ENCODE assay signal across 9 mouse cellular contexts in the genomic region with DNA sequence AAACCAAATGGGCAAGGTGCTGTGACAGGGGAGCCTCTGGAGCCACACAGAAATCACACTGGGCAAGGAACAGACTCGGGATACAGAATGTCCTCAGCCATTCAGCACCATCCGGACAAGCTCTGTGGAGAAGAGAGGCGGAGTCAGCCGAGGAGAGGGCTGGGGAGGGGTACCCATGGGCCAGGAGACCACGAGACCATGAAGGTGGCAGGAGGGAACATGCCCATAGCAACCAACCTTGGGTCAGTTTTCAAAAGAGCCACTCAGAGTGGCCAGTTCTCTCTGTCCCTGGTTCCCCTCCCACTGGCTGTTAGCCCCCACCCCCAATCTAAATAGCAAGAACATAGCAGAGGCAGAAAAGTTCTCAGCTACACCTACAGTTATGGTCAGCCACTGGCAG. TPM values are rescaled to one million over a fixed set of nuclear protein-coding genes. Genes with fewer than 3 reads are reported as not detected.
DNase-seq lines count a peak whose midpoint lies in the region; ATAC-seq lines count a peak whose summit lies in the region.
"Had no signal": no experiment of that assay in that cellular context is flagged by ENCODE, and none has a peak within 500 bp of the region (broad histone marks: within the 10 kb centered on the region; RNA-seq: fewer than 3 reads in every experiment).

No protein-coding gene starts in this region.

- peak overlapping the region; percentile 64 for H3K4me2 ChIP-seq in kidney, embryonic 16.5 days (replicated peaks; ENCODE audit: low read depth, low read length)
- peak overlapping the region; percentile 78 for H3K4me2 ChIP-seq in heart, embryonic 16.5 days (ENCODE audit: low read depth, low read length)
- peak overlapping the region; percentile 85 for H3K4me2 ChIP-seq in midbrain, embryonic 15.5 days

- 43% methylated on average over 5 of the region's 5 CpGs for WGBS in kidney, embryonic 16.5 days
- 27% methylated on average over 5 of the region's 5 CpGs for WGBS in heart, embryonic 16.5 days
- 49% methylated on average over 5 of the region's 5 CpGs for WGBS in midbrain, embryonic 15.5 days

- DNase-seq in cerebellum, adult 9-10 months = peak; percentile 34
- no peak for DNase-seq in cerebellum, adult 11 months
- DNase-seq in kidney, adult 8-10 months = no peak
- no peak for DNase-seq in urinary bladder, adult 2 months (ENCODE audit: low spot score)
- DNase-seq in adrenal gland, postnatal 36 days = no peak
- DNase-seq: thymus, postnatal 25 days had no signal

- H3K36me3 ChIP-seq in kidney, embryonic 16.5 days (ENCODE audit: insufficient read depth, low read length) = peaks cover 47% of the 10 kb centered on the region
- peaks cover 53% of the 10 kb centered on the region for H3K36me3 ChIP-seq in heart, embryonic 16.5 days (ENCODE audit: control insufficient read depth, insufficient read depth)
- H3K36me3 ChIP-seq in midbrain, embryonic 15.5 days (replicated peaks) = peaks cover 49% of the 10 kb centered on the region

- ATAC-seq in kidney, embryonic 16.5 days (ENCODE audit: low FRiP score, low TSS enrichment) = no peak
- no peak for ATAC-seq in heart, embryonic 16.5 days (replicated peaks; ENCODE audit: extremely low read depth, insufficient read depth, low FRiP score)
- no peak for ATAC-seq in midbrain, embryonic 15.5 days (replicated peaks)

- peak overlapping the region; percentile 88; the same call in 1 of the 2 replicates for H3K9ac ChIP-seq in kidney, embryonic 16.5 days (replicated peaks; ENCODE audit: low read length)
- peak overlapping the region; percentile 88 for H3K9ac ChIP-seq in heart, embryonic 16.5 days (ENCODE audit: low read length)
- no peak overlapping the region for H3K9ac ChIP-seq in midbrain, embryonic 15.5 days

- H3K27ac ChIP-seq in kidney, embryonic 16.5 days (ENCODE audit: low read length) = peak overlapping the region; percentile 98; the same call in 1 of the 2 replicates
- peak overlapping the region; percentile 99 for H3K27ac ChIP-seq in heart, embryonic 16.5 days (ENCODE audit: low read length)
- peak overlapping the region; percentile 46; the same call in 1 of the 2 replicates for H3K27ac ChIP-seq in midbrain, embryonic 15.5 days

- H3K4me1 ChIP-seq in kidney, embryonic 16.5 days (ENCODE audit: insufficient read depth, low read length) = peaks cover 39% of the 10 kb centered on the region
- H3K4me1 ChIP-seq in heart, embryonic 16.5 days (ENCODE audit: control insufficient read depth, insufficient read depth, low read length) = peaks cover 37% of the 10 kb centered on the region
- peaks cover 31% of the 10 kb centered on the region for H3K4me1 ChIP-seq in midbrain, embryonic 15.5 days

- H3K9me3 ChIP-seq in kidney, embryonic 16.5 days (ENCODE audit: low read length) = no peaks in the 10 kb centered on the region
- no peaks in the 10 kb centered on the region for H3K9me3 ChIP-seq in heart, embryonic 16.5 days (replicated peaks; ENCODE audit: control insufficient read depth, low read length)
- no peaks in the 10 kb centered on the region for H3K9me3 ChIP-seq in midbrain, embryonic 15.5 days

- no peak overlapping the region; the same call in 1 of the 2 replicates for H3K4me3 ChIP-seq in kidney, embryonic 16.5 days (ENCODE audit: low read length)
- H3K4me3 ChIP-seq in heart, embryonic 16.5 days (ENCODE audit: low read length) = peak overlapping the region; percentile 75
- no peak overlapping the region; the same call in 1 of the 2 replicates for H3K4me3 ChIP-seq in midbrain, embryonic 15.5 days

- no peaks in the 10 kb centered on the region for H3K27me3 ChIP-seq in kidney, embryonic 16.5 days (ENCODE audit: insufficient read depth, low read length)
- H3K27me3 ChIP-seq in heart, embryonic 16.5 days (ENCODE audit: control insufficient read depth, insufficient read depth, low read length) = no peaks in the 10 kb centered on the region
- H3K27me3 ChIP-seq in midbrain, embryonic 15.5 days (replicated peaks) = no peaks in the 10 kb centered on the region

RNA-seq across cellular contexts. Expression of gene Myl6, which starts 3.0 kb away (rescaled TPM):
- polyA plus RNA-seq in kidney, embryonic 16.5 days (2015; fragmentation: Nextera tagmentation; extraction: Ambion mirVana) = 1,255 and 1,413 TPM in 2 replicates
- polyA plus RNA-seq in heart, embryonic 16.5 days (2015; fragmentation: Nextera tagmentation; extraction: Ambion mirVana) = 945 and 1,125 TPM in 2 replicates
- 892 and 955 TPM in 2 replicates for polyA plus RNA-seq in midbrain, embryonic 15.5 days (2015; fragmentation: Nextera tagmentation; extraction: Ambion mirVana)
- polyA plus RNA-seq in urinary bladder, adult 2 months (2012; rRNA removed) = 10,835 and 11,320 TPM in 2 replicates
- total RNA-seq in adrenal gland, postnatal 36 days (2021) = 100 to 1,000 TPM; 812 to 946 TPM

RNA-seq across cellular contexts. Expression of gene Myl6b, which starts 7.6 kb away (rescaled TPM):
- 4.2 and 5.7 TPM in 2 replicates for polyA plus RNA-seq in kidney, embryonic 16.5 days (2015; fragmentation: Nextera tagmentation; extraction: Ambion mirVana)
- polyA plus RNA-seq in heart, embryonic 16.5 days (2015; fragmentation: Nextera tagmentation; extraction: Ambion mirVana) = 4.2 and 4.4 TPM in 2 replicates
- polyA plus RNA-seq in midbrain, embryonic 15.5 days (2015; fragmentation: Nextera tagmentation; extraction: Ambion mirVana) = 5.4 and 5.7 TPM in 2 replicates
- polyA plus RNA-seq in urinary bladder, adult 2 months (2012; rRNA removed) = 3.0 and 3.3 TPM in 2 replicates
- total RNA-seq in adrenal gland, postnatal 36 days (2021) = 1 to 10 TPM; 5.6 to 6.1 TPM

RNA-seq across cellular contexts. Expression of gene Smarcc2, which starts 31.9 kb away (rescaled TPM):
- 64.5 and 75.9 TPM in 2 replicates for polyA plus RNA-seq in kidney, embryonic 16.5 days (2015; fragmentation: Nextera tagmentation; extraction: Ambion mirVana)
- polyA plus RNA-seq in heart, embryonic 16.5 days (2015; fragmentation: Nextera tagmentation; extraction: Ambion mirVana) = 54.9 and 57.5 TPM in 2 replicates
- 201 and 209 TPM in 2 replicates for polyA plus RNA-seq in midbrain, embryonic 15.5 days (2015; fragmentation: Nextera tagmentation; extraction: Ambion mirVana)
- 91.5 and 97.0 TPM in 2 replicates for polyA plus RNA-seq in urinary bladder, adult 2 months (2012; rRNA removed)
- 100 to 1,000 TPM in 1 of 2 experiments, 10 to 100 TPM in 1; 97.5 to 104 TPM for total RNA-seq in adrenal gland, postnatal 36 days (2021)

RNA-seq across cellular contexts. Expression of gene Esyt1, which starts 34.8 kb away (rescaled TPM):
- polyA plus RNA-seq in kidney, embryonic 16.5 days (2015; fragmentation: Nextera tagmentation; extraction: Ambion mirVana) = 23.2 and 24.2 TPM in 2 replicates
- 22.5 and 25.7 TPM in 2 replicates for polyA plus RNA-seq in heart, embryonic 16.5 days (2015; fragmentation: Nextera tagmentation; extraction: Ambion mirVana)
- 10.5 and 11.1 TPM in 2 replicates for polyA plus RNA-seq in midbrain, embryonic 15.5 days (2015; fragmentation: Nextera tagmentation; extraction: Ambion mirVana)
- 56.9 and 61.6 TPM in 2 replicates for polyA plus RNA-seq in urinary bladder, adult 2 months (2012; rRNA removed)
- 10 to 100 TPM; 22.7 to 28.8 TPM for total RNA-seq in adrenal gland, postnatal 36 days (2021)

RNA-seq across cellular contexts. Expression of gene Zc3h10, which starts 56.7 kb away (rescaled TPM):
- polyA plus RNA-seq in kidney, embryonic 16.5 days (2015; fragmentation: Nextera tagmentation; extraction: Ambion mirVana) = 16.2 and 16.6 TPM in 2 replicates
- 8.4 and 9.5 TPM in 2 replicates for polyA plus RNA-seq in heart, embryonic 16.5 days (2015; fragmentation: Nextera tagmentation; extraction: Ambion mirVana)
- 20.8 and 22.7 TPM in 2 replicates for polyA plus RNA-seq in midbrain, embryonic 15.5 days (2015; fragmentation: Nextera tagmentation; extraction: Ambion mirVana)
- 12.5 TPM in 2 replicates for polyA plus RNA-seq in urinary bladder, adult 2 months (2012; rRNA removed)
- total RNA-seq in adrenal gland, postnatal 36 days (2021) = 10 to 100 TPM; 11.9 to 15.2 TPM

Comparison
In these comparisons a context has a peak if more than half of its experiments do, and no peak if none do; other contexts are left out.
1. H3K27ac ChIP-seq: peak in every context shown above with its lines; median percentile 99 in heart, embryonic 16.5 days; 98 in kidney, embryonic 16.5 days; 46 in midbrain, embryonic 15.5 days.